Mouse (Mus musculus) embryonic facial prominence, embryonic 14.5 days (tissue): ENCODE data around the gene Tmem208. TPM values are rescaled to one million over a fixed set of nuclear protein-coding genes. Genes with fewer than 3 reads are reported as not detected.
A peak's percentile ranks its signal among the peaks of the same experiment; 100 is the strongest.

Experiments
- ATAC-seq: fragments of 200-750 bp; cut with Nextera tagmentation; 2 replicates; pipeline ENCODE4 v1.8.0; 2017; ENCODE audit warnings: low read depth, moderate number of reproducible peaks, moderate TSS enrichment
- DNase-seq: peaks from one replicate; pipeline ENCODE4 v3.0.0-alpha.2; 2015; ENCODE audit warnings: low spot score
- H3K27ac ChIP-seq: fragments of 300-500 bp; sonication (generic); replicated peaks from 2 replicates; pipeline ENCODE4 v1.5.1; 2014; ENCODE audit warnings: low read depth, mild to moderate bottlenecking, low read length, moderate library complexity
- H3K27me3 ChIP-seq: fragments of 300-500 bp; sonication (generic); replicated peaks from 2 replicates; pipeline ENCODE4 v1.6.1; 2014; ENCODE audit warnings: low read length; ENCODE audit not compliant: control insufficient read depth, insufficient read depth
- H3K36me3 ChIP-seq: fragments of 300-500 bp; sonication (generic); 2 replicates; pipeline ENCODE4 v1.6.1; 2014; ENCODE audit warnings: low read length, mixed read lengths; ENCODE audit not compliant: control insufficient read depth, insufficient read depth
- H3K4me1 ChIP-seq: fragments of 300-500 bp; sonication (generic); 2 replicates; pipeline ENCODE4 v1.6.1; 2014; ENCODE audit warnings: antibody characterized with exemption, low read length; ENCODE audit not compliant: control insufficient read depth, insufficient read depth
- H3K4me2 ChIP-seq: fragments of 300-500 bp; sonication (generic); 2 replicates; pipeline ENCODE4 v1.6.1; 2014; ENCODE audit warnings: low read depth, mild to moderate bottlenecking, low read length, moderate library complexity, mixed read lengths
- H3K4me3 ChIP-seq: fragments of 300-500 bp; sonication (generic); 2 replicates; pipeline ENCODE4 v1.5.1; 2014; ENCODE audit warnings: low read depth, mild to moderate bottlenecking, low read length
- H3K9ac ChIP-seq: fragments of 300-500 bp; sonication (generic); 2 replicates; pipeline ENCODE4 v1.6.1; 2014; ENCODE audit warnings: low read depth, mild to moderate bottlenecking, low read length, moderate library complexity, mixed read lengths
- H3K9me3 ChIP-seq: fragments of 300-500 bp; sonication (generic); 2 replicates; pipeline ENCODE4 v1.6.1; 2016; ENCODE audit warnings: low read length; ENCODE audit not compliant: control insufficient read depth
- WGBS: fragments of 180-500 bp; shearing (Covaris S2); extraction: QIAGEN DNeasy Blood & Tissue Kit; methylation state at CpG from one replicate; pipeline ENCODE4 v1.1.7; 2014; 5-methylcytosine and 5-hydroxymethylcytosine counted together
- polyA plus RNA-seq: library from polyadenylated mRNA; unstranded; fragments of >200 nt; fragmentation: Nextera tagmentation; extraction: Ambion mirVana; gene quantifications from 2 replicates; pipeline ENCODE4 v1.2.1, GENCODE M21; 2014

Gene Tmem208
- 112 and 132 TPM in 2 replicates for polyA plus RNA-seq

GRCm38 (mm10) chr8:105326141-105326672 lies at the start of gene Tmem208, which contains the start of gene Lrrc29:
Gene Tmem208 (plus strand): TSS chr8:105326354.
Gene Lrrc29 (minus strand): TSS chr8:105326278.
- Histone ChIP-seq H3K36me3 (peaks cover 56% of the 10 kb centered on the region), H3K9me3 (no peaks in the 10 kb centered on the region), H3K9ac (peak within 1 kb of the TSS; percentile 77), H3K27me3 (no peaks in the 10 kb centered on the region), H3K4me3 (peak within 1 kb of the TSS; percentile 60), H3K4me2 (peak within 1 kb of the TSS; percentile 82), H3K4me1 (peaks cover 3% of the 10 kb centered on the region; the same call in 1 of the 2 replicates), H3K27ac (peak within 1 kb of the TSS; percentile 79)
- ATAC-seq: peak; percentile 93
- peak; percentile 98 for DNase-seq
- under 1% methylated on average over 31 of the region's 36 CpGs for WGBS

- H3K9ac ChIP-seq: peak overlapping the region; percentile 37; the same call in 1 of the 2 replicates
- DNase-seq (peak; percentile 82), ATAC-seq (peak; percentile 66)
- H3K9me3 ChIP-seq: no peaks in the 10 kb centered on the region
- peaks cover 7% of the 10 kb centered on the region; the same call in 1 of the 2 replicates for H3K36me3 ChIP-seq
- H3K4me2 ChIP-seq: peak overlapping the region; percentile 49
- H3K27ac ChIP-seq: no peak overlapping the region
- H3K4me1 ChIP-seq: peaks cover 21% of the 10 kb centered on the region
- 4% methylated on average over 27 of the region's 28 CpGs for WGBS
- H3K4me3 ChIP-seq: peak overlapping the region; percentile 26
- H3K27me3 ChIP-seq: peaks cover 59% of the 10 kb centered on the region
These were observed 47.2 kb upstream of the Tmem208 start for GRCm38 (mm10) chr8:105278911-105279334.

GRCm38 (mm10) chr8:105280567-105280966 lies 45.6 kb upstream of the Tmem208 start:
- peaks cover 17% of the 10 kb centered on the region for H3K4me1 ChIP-seq
- peaks cover 11% of the 10 kb centered on the region; the same call in 1 of the 2 replicates for H3K36me3 ChIP-seq
- H3K9me3 ChIP-seq: no peaks in the 10 kb centered on the region
- no peak for DNase-seq
- no peak overlapping the region for H3K9ac ChIP-seq
- H3K27ac ChIP-seq: no peak overlapping the region
- H3K27me3 ChIP-seq: peaks cover 43% of the 10 kb centered on the region
- 56% methylated on average over 3 of the region's 3 CpGs for WGBS
- no peak for ATAC-seq
- no peak overlapping the region for H3K4me3 ChIP-seq
- H3K4me2 ChIP-seq: no peak overlapping the region

DNA sequence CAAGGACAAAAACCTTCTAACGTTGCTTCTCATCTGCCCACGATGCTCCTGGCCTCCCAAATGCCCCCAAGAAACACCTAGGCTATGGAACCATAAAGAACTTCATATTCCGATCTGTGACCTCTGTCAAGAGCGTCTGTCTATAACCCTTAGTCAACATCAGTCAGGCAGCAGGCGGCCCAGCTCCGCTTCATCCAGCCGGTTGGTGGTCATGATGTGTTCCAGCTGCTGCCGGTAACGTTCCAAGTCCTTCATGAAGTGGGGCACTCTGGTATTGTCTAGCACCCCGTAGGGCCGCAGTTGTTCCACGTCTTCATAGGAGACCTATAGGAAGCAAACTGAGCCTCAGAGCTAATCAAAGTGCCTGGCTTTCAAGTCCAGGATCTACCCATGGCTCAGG lies 44.3 kb upstream of the Tmem208 start:
- DNase-seq (no peak), ATAC-seq (no peak)
- no peak overlapping the region for H3K27ac ChIP-seq
- H3K4me3 ChIP-seq: no peak overlapping the region
- H3K4me1 ChIP-seq: peaks cover 9% of the 10 kb centered on the region
- no peak overlapping the region for H3K9ac ChIP-seq
- H3K27me3 ChIP-seq: peaks cover 34% of the 10 kb centered on the region
- peaks cover 13% of the 10 kb centered on the region; the same call in 1 of the 2 replicates for H3K36me3 ChIP-seq
- 82% methylated on average over 12 of the region's 12 CpGs for WGBS
- no peak overlapping the region for H3K4me2 ChIP-seq
- no peaks in the 10 kb centered on the region for H3K9me3 ChIP-seq

DNA sequence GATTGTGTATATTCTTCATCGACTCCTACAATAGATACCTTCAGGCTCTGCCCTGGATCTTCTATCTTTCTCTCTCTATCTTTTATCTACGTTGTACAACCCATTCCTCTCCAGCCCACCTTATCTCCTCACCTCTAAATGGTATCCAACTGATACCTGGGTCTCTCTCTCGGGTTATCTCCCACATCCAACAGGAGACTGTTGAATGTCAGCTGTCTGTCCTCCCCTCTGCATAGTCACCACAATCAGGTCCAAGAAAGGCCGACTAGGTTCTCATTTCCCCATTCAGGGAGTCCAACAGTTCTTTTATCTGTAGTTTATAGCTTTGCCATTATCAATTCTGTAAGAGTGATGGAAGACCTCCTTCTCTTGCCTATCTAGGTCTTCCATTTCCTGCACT lies 43.9 kb upstream of the Tmem208 start:
- DNase-seq: no peak
- no peak overlapping the region for H3K4me2 ChIP-seq
- WGBS: 94% methylated on average over 4 of the region's 4 CpGs
- H3K9ac ChIP-seq: no peak overlapping the region
- peaks cover 8% of the 10 kb centered on the region for H3K4me1 ChIP-seq
- no peak for ATAC-seq
- H3K4me3 ChIP-seq: no peak overlapping the region
- H3K36me3 ChIP-seq: peaks cover 13% of the 10 kb centered on the region; the same call in 1 of the 2 replicates
- peaks cover 30% of the 10 kb centered on the region for H3K27me3 ChIP-seq
- H3K9me3 ChIP-seq: no peaks in the 10 kb centered on the region
- no peak overlapping the region for H3K27ac ChIP-seq

DNA sequence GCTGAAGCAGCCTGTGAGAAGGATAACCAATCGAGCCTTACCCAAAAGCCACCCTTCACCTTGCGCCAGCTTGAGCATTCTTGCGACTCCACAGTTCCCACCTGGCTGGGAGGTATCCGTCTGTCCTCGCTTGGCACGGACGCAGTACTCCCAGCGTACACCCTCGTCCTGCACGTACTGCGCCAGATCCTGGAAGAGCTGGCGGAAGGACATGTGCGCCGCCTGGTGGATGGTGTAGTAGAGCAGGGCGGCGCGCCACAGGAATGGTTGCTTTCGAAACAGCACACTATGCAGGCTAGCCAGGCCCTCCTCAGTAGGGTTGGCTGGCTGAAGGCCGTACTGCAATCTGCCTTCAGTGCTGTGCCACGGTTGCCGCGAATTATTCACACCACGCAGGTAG lies 43.1 kb upstream of the Tmem208 start:
- Histone ChIP-seq H3K9ac (0 out of 2 replicates have a peak overlapping the region, but pooled peaks have one; percentile 4), H3K4me1 (peaks cover 8% of the 10 kb centered on the region), H3K4me3 (no peak overlapping the region), H3K9me3 (no peaks in the 10 kb centered on the region), H3K27me3 (peaks cover 21% of the 10 kb centered on the region), H3K4me2 (no peak overlapping the region), H3K36me3 (peaks cover 13% of the 10 kb centered on the region; the same call in 1 of the 2 replicates), H3K27ac (no peak overlapping the region)
- ATAC-seq (peak; percentile 58), DNase-seq (peak; percentile 37)
- 29% methylated on average over 23 of the region's 23 CpGs for WGBS

DNA sequence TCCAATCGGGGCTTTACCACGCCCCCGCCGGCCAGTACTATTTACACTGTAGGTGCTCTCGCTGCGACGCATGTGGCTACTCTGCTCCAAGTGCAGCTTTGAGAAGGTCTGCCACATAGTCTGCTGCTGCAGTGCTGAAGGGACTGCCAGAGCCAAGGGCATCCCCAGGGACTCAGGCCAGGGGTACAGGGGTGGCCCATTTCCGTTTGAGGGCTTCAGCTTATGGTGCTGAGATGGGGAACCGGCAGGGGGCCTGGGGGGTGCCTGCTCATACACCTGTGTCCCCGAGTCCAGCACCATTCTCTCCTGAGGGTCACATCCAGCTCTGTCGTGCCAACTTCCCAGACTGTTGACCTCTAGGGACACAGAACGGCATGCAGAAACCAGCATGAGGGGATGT lies 40.6 kb upstream of the Tmem208 start:
- H3K27me3 ChIP-seq: peaks cover 8% of the 10 kb centered on the region
- WGBS: 52% methylated on average over 12 of the region's 12 CpGs
- DNase-seq (no peak), ATAC-seq (no peak)
- no peak overlapping the region for H3K4me2 ChIP-seq
- no peak overlapping the region for H3K27ac ChIP-seq
- no peak overlapping the region for H3K4me3 ChIP-seq
- peaks cover 6% of the 10 kb centered on the region; the same call in 1 of the 2 replicates for H3K4me1 ChIP-seq
- H3K9me3 ChIP-seq: no peaks in the 10 kb centered on the region
- H3K9ac ChIP-seq: no peak overlapping the region
- H3K36me3 ChIP-seq: peaks cover 13% of the 10 kb centered on the region; the same call in 1 of the 2 replicates

- no peak for DNase-seq
- Histone ChIP-seq H3K27ac (no peak overlapping the region), H3K4me1 (peaks cover 9% of the 10 kb centered on the region; the same call in 1 of the 2 replicates), H3K27me3 (peaks cover 11% of the 10 kb centered on the region), H3K9me3 (no peaks in the 10 kb centered on the region), H3K9ac (no peak overlapping the region), H3K4me3 (no peak overlapping the region), H3K4me2 (no peak overlapping the region), H3K36me3 (peaks cover 13% of the 10 kb centered on the region; the same call in 1 of the 2 replicates)
- WGBS: 85% methylated on average over 4 of the region's 4 CpGs
- ATAC-seq: no peak
These were observed 39.2 kb upstream of the Tmem208 start for GRCm38 (mm10) chr8:105286907-105287306.
